Mouse (Mus musculus): ENCODE measurements at regions not wholly inside any gene's neighbourhood (a gene's known extent, or its start where the extent isn't known, plus 50 kb on each side); places are given as distances from the start of the nearest gene placed in this dataset.

DNA sequence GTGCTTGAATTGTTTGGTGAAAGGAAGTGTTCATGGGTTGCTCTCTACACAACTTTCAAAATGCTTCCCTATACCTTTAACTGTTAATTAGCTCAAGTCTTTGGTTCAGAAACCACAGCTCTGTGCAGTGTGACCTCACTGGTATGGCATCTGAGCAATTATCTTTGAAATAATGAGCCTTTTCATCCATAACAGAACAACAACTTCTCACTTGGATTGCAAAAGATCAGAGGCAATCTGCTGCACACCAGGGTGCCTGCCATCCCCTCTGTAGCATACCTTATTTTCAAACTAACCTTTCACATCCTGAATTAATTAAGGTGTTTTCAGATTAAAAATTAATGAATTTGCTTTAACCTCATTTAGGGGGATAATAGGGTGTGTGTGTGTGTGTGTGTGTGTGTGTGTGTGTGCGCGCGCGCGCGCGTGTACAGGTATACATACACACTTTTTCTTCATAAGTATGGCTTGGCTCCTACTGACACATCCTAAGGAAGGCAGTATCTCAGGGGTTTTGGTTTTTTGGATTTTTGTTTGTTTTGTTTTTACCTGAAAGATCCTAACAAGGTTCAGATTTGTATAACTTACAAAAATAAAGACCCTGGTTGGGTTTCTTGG is 493.8 kb downstream of the Rapgef2 start:
- no peak overlapping the region for H3K27ac ChIP-seq (ENCODE audit: low read depth, low read length)
- peaks cover 5% of the 10 kb centered on the region for H3K4me1 ChIP-seq (replicated peaks; ENCODE audit: control insufficient read depth, insufficient read depth, low read length)
- no peaks in the 10 kb centered on the region for H3K9me3 ChIP-seq (ENCODE audit: control insufficient read depth, low read length)
- H3K36me3 ChIP-seq (ENCODE audit: control insufficient read depth, insufficient read depth, low read length), result no peaks in the 10 kb centered on the region
- H3K9ac ChIP-seq (ENCODE audit: low read length), result no peak overlapping the region
- H3K4me3 ChIP-seq (ENCODE audit: low read depth, low read length), result no peak overlapping the region
- no peak overlapping the region for H3K4me2 ChIP-seq (ENCODE audit: low read depth, low read length, severe bottlenecking)
- H3K27me3 ChIP-seq (ENCODE audit: control insufficient read depth, insufficient read depth, low read length), result no peaks in the 10 kb centered on the region
- peak; percentile 95 for ATAC-seq (replicated peaks; ENCODE audit: low FRiP score)
- DNase-seq (ENCODE audit: low spot score), result peak; percentile 73
- 63% methylated on average over 7 of the region's 7 CpGs for WGBS

- Histone ChIP-seq H3K4me1 (replicated peaks; ENCODE audit: control insufficient read depth, insufficient read depth, low read length) (no peaks in the 10 kb centered on the region), H3K9me3 (ENCODE audit: control insufficient read depth, low read length) (no peaks in the 10 kb centered on the region), H3K4me2 (ENCODE audit: low read depth, low read length, severe bottlenecking) (no peak overlapping the region), H3K4me3 (ENCODE audit: low read depth, low read length) (no peak overlapping the region), H3K9ac (ENCODE audit: low read length) (no peak overlapping the region), H3K27me3 (ENCODE audit: control insufficient read depth, insufficient read depth, low read length) (no peaks in the 10 kb centered on the region), H3K27ac (ENCODE audit: low read depth, low read length) (no peak overlapping the region), H3K36me3 (ENCODE audit: control insufficient read depth, insufficient read depth, low read length) (no peaks in the 10 kb centered on the region)
- DNase-seq (ENCODE audit: low spot score) (no peak), ATAC-seq (replicated peaks; ENCODE audit: low FRiP score) (no peak)
- 76% methylated on average over 1 of the region's 1 CpGs for WGBS
Measured at GRCm38 (mm10) chr3:78782766-78783165, 503.6 kb downstream of the Rapgef2 start.

GRCm38 (mm10) chr3:78755686-78756476 is 530.4 kb downstream of the Rapgef2 start:
- no peaks in the 10 kb centered on the region for H3K4me1 ChIP-seq (replicated peaks; ENCODE audit: control insufficient read depth, insufficient read depth, low read length)
- ATAC-seq (replicated peaks; ENCODE audit: low FRiP score), result peak; percentile 76
- no peaks in the 10 kb centered on the region for H3K36me3 ChIP-seq (ENCODE audit: control insufficient read depth, insufficient read depth, low read length)
- DNase-seq (ENCODE audit: low spot score), result no peak
- WGBS, result 17% methylated on average over 4 of the region's 4 CpGs
- H3K9me3 ChIP-seq (ENCODE audit: control insufficient read depth, low read length), result no peaks in the 10 kb centered on the region
- H3K27me3 ChIP-seq (ENCODE audit: control insufficient read depth, insufficient read depth, low read length), result no peaks in the 10 kb centered on the region
- no peak overlapping the region for H3K9ac ChIP-seq (ENCODE audit: low read length)
- no peak overlapping the region for H3K4me2 ChIP-seq (ENCODE audit: low read depth, low read length, severe bottlenecking)
- H3K27ac ChIP-seq (ENCODE audit: low read depth, low read length), result no peak overlapping the region
- no peak overlapping the region for H3K4me3 ChIP-seq (ENCODE audit: low read depth, low read length)

GRCm38 (mm10) chr3:78736111-78736510 is 550.2 kb downstream of the Rapgef2 start:
- Histone ChIP-seq H3K9ac (ENCODE audit: low read length) (no peak overlapping the region), H3K4me2 (ENCODE audit: low read depth, low read length, severe bottlenecking) (no peak overlapping the region), H3K4me1 (replicated peaks; ENCODE audit: control insufficient read depth, insufficient read depth, low read length) (no peaks in the 10 kb centered on the region), H3K36me3 (ENCODE audit: control insufficient read depth, insufficient read depth, low read length) (no peaks in the 10 kb centered on the region), H3K9me3 (ENCODE audit: control insufficient read depth, low read length) (no peaks in the 10 kb centered on the region), H3K4me3 (ENCODE audit: low read depth, low read length) (no peak overlapping the region), H3K27ac (ENCODE audit: low read depth, low read length) (no peak overlapping the region), H3K27me3 (ENCODE audit: control insufficient read depth, insufficient read depth, low read length) (no peaks in the 10 kb centered on the region)
- ATAC-seq (replicated peaks; ENCODE audit: low FRiP score), result no peak
- DNase-seq (ENCODE audit: low spot score), result no peak

GRCm38 (mm10) chr3:78716691-78717090 is 569.6 kb downstream of the Rapgef2 start:
- Histone ChIP-seq H3K4me3 (ENCODE audit: low read depth, low read length) (no peak overlapping the region), H3K36me3 (ENCODE audit: control insufficient read depth, insufficient read depth, low read length) (no peaks in the 10 kb centered on the region), H3K27me3 (ENCODE audit: control insufficient read depth, insufficient read depth, low read length) (no peaks in the 10 kb centered on the region), H3K27ac (ENCODE audit: low read depth, low read length) (no peak overlapping the region), H3K9me3 (ENCODE audit: control insufficient read depth, low read length) (no peaks in the 10 kb centered on the region), H3K9ac (ENCODE audit: low read length) (no peak overlapping the region), H3K4me2 (ENCODE audit: low read depth, low read length, severe bottlenecking) (no peak overlapping the region), H3K4me1 (replicated peaks; ENCODE audit: control insufficient read depth, insufficient read depth, low read length) (no peaks in the 10 kb centered on the region)
- 72% methylated on average over 2 of the region's 2 CpGs for WGBS
- DNase-seq (ENCODE audit: low spot score) (no peak), ATAC-seq (replicated peaks; ENCODE audit: low FRiP score) (no peak)

- Histone ChIP-seq H3K4me2 (ENCODE audit: low read depth, low read length, severe bottlenecking) (no peak overlapping the region), H3K4me3 (ENCODE audit: low read depth, low read length) (no peak overlapping the region), H3K27ac (ENCODE audit: low read depth, low read length) (no peak overlapping the region), H3K36me3 (ENCODE audit: control insufficient read depth, insufficient read depth, low read length) (no peaks in the 10 kb centered on the region), H3K4me1 (replicated peaks; ENCODE audit: control insufficient read depth, insufficient read depth, low read length) (no peaks in the 10 kb centered on the region), H3K27me3 (ENCODE audit: control insufficient read depth, insufficient read depth, low read length) (no peaks in the 10 kb centered on the region), H3K9me3 (ENCODE audit: control insufficient read depth, low read length) (no peaks in the 10 kb centered on the region), H3K9ac (ENCODE audit: low read length) (no peak overlapping the region)
- ATAC-seq (replicated peaks; ENCODE audit: low FRiP score) (no peak), DNase-seq (ENCODE audit: low spot score) (no peak)
- WGBS, result 87% methylated on average over 1 of the region's 1 CpGs
Measured at GRCm38 (mm10) chr3:78707687-78708086, 578.6 kb downstream of the Rapgef2 start.

GRCm38 (mm10) chr3:78698936-78699335 is 587.4 kb downstream of the Rapgef2 start:
- H3K4me2 ChIP-seq (ENCODE audit: low read depth, low read length, severe bottlenecking), result no peak overlapping the region
- no peak for ATAC-seq (replicated peaks; ENCODE audit: low FRiP score)
- H3K27ac ChIP-seq (ENCODE audit: low read depth, low read length), result no peak overlapping the region
- WGBS, result 71% methylated on average over 5 of the region's 5 CpGs
- no peak for DNase-seq (ENCODE audit: low spot score)
- H3K9ac ChIP-seq (ENCODE audit: low read length), result no peak overlapping the region
- no peaks in the 10 kb centered on the region for H3K4me1 ChIP-seq (replicated peaks; ENCODE audit: control insufficient read depth, insufficient read depth, low read length)
- H3K36me3 ChIP-seq (ENCODE audit: control insufficient read depth, insufficient read depth, low read length), result no peaks in the 10 kb centered on the region
- H3K4me3 ChIP-seq (ENCODE audit: low read depth, low read length), result no peak overlapping the region
- H3K9me3 ChIP-seq (ENCODE audit: control insufficient read depth, low read length), result no peaks in the 10 kb centered on the region
- H3K27me3 ChIP-seq (ENCODE audit: control insufficient read depth, insufficient read depth, low read length), result no peaks in the 10 kb centered on the region

GRCm38 (mm10) chr3:78691499-78691898 is 594.8 kb downstream of the Rapgef2 start:
- no peaks in the 10 kb centered on the region for H3K36me3 ChIP-seq (ENCODE audit: control insufficient read depth, insufficient read depth, low read length)
- H3K9me3 ChIP-seq (ENCODE audit: control insufficient read depth, low read length), result no peaks in the 10 kb centered on the region
- H3K27ac ChIP-seq (ENCODE audit: low read depth, low read length), result no peak overlapping the region
- H3K4me3 ChIP-seq (ENCODE audit: low read depth, low read length), result no peak overlapping the region
- no peak for DNase-seq (ENCODE audit: low spot score)
- no peaks in the 10 kb centered on the region for H3K4me1 ChIP-seq (replicated peaks; ENCODE audit: control insufficient read depth, insufficient read depth, low read length)
- no peak overlapping the region for H3K4me2 ChIP-seq (ENCODE audit: low read depth, low read length, severe bottlenecking)
- WGBS, result 68% methylated on average over 3 of the region's 3 CpGs
- no peaks in the 10 kb centered on the region for H3K27me3 ChIP-seq (ENCODE audit: control insufficient read depth, insufficient read depth, low read length)
- H3K9ac ChIP-seq (ENCODE audit: low read length), result no peak overlapping the region
- ATAC-seq (replicated peaks; ENCODE audit: low FRiP score), result no peak

GRCm38 (mm10) chr3:78677656-78678055 is 608.7 kb downstream of the Rapgef2 start:
- Histone ChIP-seq H3K4me1 (replicated peaks; ENCODE audit: control insufficient read depth, insufficient read depth, low read length) (no peaks in the 10 kb centered on the region), H3K36me3 (ENCODE audit: control insufficient read depth, insufficient read depth, low read length) (no peaks in the 10 kb centered on the region), H3K27me3 (ENCODE audit: control insufficient read depth, insufficient read depth, low read length) (no peaks in the 10 kb centered on the region), H3K4me2 (ENCODE audit: low read depth, low read length, severe bottlenecking) (no peak overlapping the region), H3K9me3 (ENCODE audit: control insufficient read depth, low read length) (no peaks in the 10 kb centered on the region), H3K27ac (ENCODE audit: low read depth, low read length) (no peak overlapping the region), H3K4me3 (ENCODE audit: low read depth, low read length) (no peak overlapping the region), H3K9ac (ENCODE audit: low read length) (no peak overlapping the region)
- ATAC-seq (replicated peaks; ENCODE audit: low FRiP score), result no peak
- WGBS, result 86% methylated on average over 1 of the region's 1 CpGs
- DNase-seq (ENCODE audit: low spot score), result no peak

All from forebrain, embryonic 11.5 days (tissue).